Mouse (Mus musculus) thymus, adult 2 months (tissue): ENCODE data around the gene H6pd. TPM values are rescaled to one million over a fixed set of nuclear protein-coding genes. Genes with fewer than 3 reads are reported as not detected.

Experiments used
- DNase-seq: peaks from one replicate; pipeline ENCODE4 v3.0.0; 2021
- H3K27ac ChIP-seq: fragments of 200-500 bp; 2 replicates; pipeline ENCODE4 v1.5.1; 2012; ENCODE audit warnings: low read length, control low read depth; ENCODE audit not compliant: control insufficient read depth, insufficient read depth
- H3K27me3 ChIP-seq: fragments of 200-500 bp; 2 replicates; pipeline ENCODE4 v1.6.1; 2012; ENCODE audit warnings: mild to moderate bottlenecking, low read length, moderate library complexity, mixed read lengths; ENCODE audit not compliant: control insufficient read depth, insufficient read depth
- H3K36me3 ChIP-seq: fragments of 200-500 bp; 2 replicates; pipeline ENCODE4 v1.6.1; 2012; ENCODE audit warnings: mild to moderate bottlenecking, low read length, moderate library complexity; ENCODE audit not compliant: control insufficient read depth, insufficient read depth
- H3K4me1 ChIP-seq: fragments of 200-500 bp; replicated peaks from 2 replicates; pipeline ENCODE4 v1.6.1; 2012; ENCODE audit warnings: low read length; ENCODE audit not compliant: control insufficient read depth, insufficient read depth
- H3K4me3 ChIP-seq: fragments of 200-500 bp; 2 replicates; pipeline ENCODE4 v1.5.1; 2012; ENCODE audit warnings: mild to moderate bottlenecking, low read length, control low read depth, moderate library complexity; ENCODE audit not compliant: control insufficient read depth, insufficient read depth
- CTCF ChIP-seq: fragments of 200-500 bp; IDR thresholded peaks from 2 replicates; pipeline ENCODE4 v1.5.1; 2012; ENCODE audit warnings: mild to moderate bottlenecking, control low read depth, low read length, moderate library complexity, borderline replicate concordance; ENCODE audit not compliant: control insufficient read depth, poor library complexity, insufficient read depth; ENCODE audit errors: extremely low read depth
- POLR2A ChIP-seq: fragments of 200-500 bp; IDR thresholded peaks from 2 replicates; pipeline ENCODE4 v1.6.1; 2012; ENCODE audit warnings: mild to moderate bottlenecking, low read length, control low read depth, moderate library complexity; ENCODE audit not compliant: control insufficient read depth, poor library complexity, insufficient read depth; ENCODE audit errors: extremely low read depth
- WGBS: fragments of 180-500 bp; shearing (Covaris S2); methylation state at CpG from one replicate; pipeline ENCODE4 v1.1.7; 2018; 5-methylcytosine and 5-hydroxymethylcytosine counted together
- polyA plus RNA-seq: library from polyadenylated mRNA; depleted of rRNA; stranded (reverse); fragments of >200 nt; gene quantifications from 2 replicates; pipeline ENCODE4 v1.2.3, GENCODE M21; 2012

The H6pd gene
- polyA plus RNA-seq, 1 experiment: 138 TPM

- Histone ChIP-seq H3K27me3 (no peaks in the 10 kb centered on the region), H3K4me3 (no peak overlapping the region), H3K36me3 (no peaks in the 10 kb centered on the region), H3K27ac (no peak overlapping the region), H3K4me1 (no peaks in the 10 kb centered on the region)
- no peak for TF ChIP-seq CTCF
- no peak for TF ChIP-seq POLR2A
- WGBS: 96% methylated on average over 9 of the region's 9 CpGs
- no peak for DNase-seq
Measured at GRCm38 (mm10) chr4:149966963-149967362, 41.9 kb downstream of the H6pd start.

GRCm38 (mm10) chr4:149966252-149966651 is 42.6 kb downstream of the H6pd start:
- no peaks in the 10 kb centered on the region for H3K36me3 ChIP-seq
- no peaks in the 10 kb centered on the region for H3K27me3 ChIP-seq
- H3K4me3 ChIP-seq: no peak overlapping the region
- DNase-seq: no peak
- H3K4me1 ChIP-seq: no peaks in the 10 kb centered on the region
- WGBS: 88% methylated on average over 5 of the region's 5 CpGs
- no peak for TF ChIP-seq CTCF
- TF ChIP-seq POLR2A: no peak
- no peak overlapping the region for H3K27ac ChIP-seq

GRCm38 (mm10) chr4:149965672-149966071 is 43.2 kb downstream of the H6pd start:
- no peak for DNase-seq
- no peaks in the 10 kb centered on the region for H3K4me1 ChIP-seq
- no peaks in the 10 kb centered on the region for H3K27me3 ChIP-seq
- no peaks in the 10 kb centered on the region for H3K36me3 ChIP-seq
- H3K4me3 ChIP-seq: no peak overlapping the region
- no peak overlapping the region for H3K27ac ChIP-seq
- TF ChIP-seq CTCF (no peak), POLR2A (no peak)
- 92% methylated on average over 6 of the region's 6 CpGs for WGBS

DNA sequence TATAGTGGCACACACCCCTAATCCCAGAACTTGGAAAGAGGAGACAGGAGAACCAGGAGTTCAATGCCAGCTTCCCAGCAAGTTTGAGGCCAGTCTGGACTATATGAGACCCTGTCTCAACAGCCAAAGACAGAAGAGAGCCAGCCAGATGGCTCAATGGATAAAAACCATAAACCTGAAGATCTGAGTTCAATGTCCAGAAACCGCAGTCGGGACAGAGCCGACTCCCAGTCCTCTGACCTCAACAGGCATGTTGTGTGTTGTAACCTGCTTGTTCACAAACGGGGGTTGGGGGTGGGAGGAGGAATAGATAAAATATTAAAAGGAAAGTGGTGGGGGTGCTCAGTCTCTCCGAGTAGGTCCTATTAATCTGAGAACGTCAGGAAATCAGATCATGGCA is 43.6 kb downstream of the H6pd start:
- no peaks in the 10 kb centered on the region for H3K27me3 ChIP-seq
- TF ChIP-seq CTCF (no peak), POLR2A (no peak)
- no peak overlapping the region for H3K4me3 ChIP-seq
- H3K27ac ChIP-seq: no peak overlapping the region
- 93% methylated on average over 6 of the region's 6 CpGs for WGBS
- H3K4me1 ChIP-seq: no peaks in the 10 kb centered on the region
- H3K36me3 ChIP-seq: no peaks in the 10 kb centered on the region
- DNase-seq: no peak

- Histone ChIP-seq H3K36me3 (no peaks in the 10 kb centered on the region), H3K4me1 (no peaks in the 10 kb centered on the region), H3K27me3 (no peaks in the 10 kb centered on the region), H3K27ac (no peak overlapping the region), H3K4me3 (no peak overlapping the region)
- DNase-seq: no peak
- WGBS: 80% methylated on average over 3 of the region's 3 CpGs
- TF ChIP-seq CTCF (no peak), POLR2A (no peak)
Measured at GRCm38 (mm10) chr4:149964770-149965169, 44.1 kb downstream of the H6pd start.

DNA sequence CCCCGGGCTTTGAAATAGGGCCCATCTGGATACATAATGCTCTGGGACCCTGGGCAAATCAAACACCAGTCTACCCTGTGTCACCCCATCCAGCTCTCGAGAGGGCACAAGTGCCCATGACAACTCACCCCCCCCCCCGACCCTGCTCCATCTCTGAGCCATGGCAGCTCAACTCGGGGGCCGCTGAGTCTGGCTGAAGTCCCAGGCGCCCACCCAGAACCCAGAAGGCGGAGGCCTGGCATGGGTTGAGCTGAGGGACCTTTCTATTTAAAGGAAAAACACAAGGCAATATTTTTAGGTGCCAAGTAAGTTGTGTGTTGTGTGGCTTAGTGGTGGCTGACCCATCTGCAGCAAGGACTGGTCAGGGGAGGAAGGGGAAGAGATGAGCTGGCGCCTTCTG is 44.5 kb downstream of the H6pd start:
- H3K36me3 ChIP-seq: no peaks in the 10 kb centered on the region
- no peak for DNase-seq
- H3K27me3 ChIP-seq: no peaks in the 10 kb centered on the region
- no peak for TF ChIP-seq CTCF
- no peak for TF ChIP-seq POLR2A
- no peaks in the 10 kb centered on the region for H3K4me1 ChIP-seq
- H3K27ac ChIP-seq: no peak overlapping the region
- 87% methylated on average over 8 of the region's 8 CpGs for WGBS
- no peak overlapping the region for H3K4me3 ChIP-seq

DNA sequence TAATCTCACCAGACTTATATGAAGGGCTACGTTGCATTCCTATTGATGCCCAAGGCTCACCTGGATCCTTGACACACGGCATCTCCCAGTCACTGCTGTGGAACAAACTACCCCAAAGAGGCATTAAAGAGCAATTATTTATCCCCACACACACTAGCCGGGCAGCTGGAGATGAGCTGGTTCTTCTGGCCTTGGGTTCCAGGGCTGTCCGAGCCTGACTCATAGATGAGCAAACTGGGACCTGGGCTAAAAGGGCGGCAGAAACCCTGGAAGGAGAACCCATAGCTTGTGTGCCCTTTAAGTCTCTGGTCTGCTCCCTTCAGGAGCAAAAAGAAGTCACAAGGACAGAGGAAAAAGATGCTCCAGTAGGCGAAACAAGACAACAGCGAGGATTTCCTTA is 48.4 kb downstream of the H6pd start:
- H3K27ac ChIP-seq: no peak overlapping the region
- 97% methylated on average over 7 of the region's 7 CpGs for WGBS
- H3K4me1 ChIP-seq: 0 out of 2 replicates have a peak, but pooled peaks cover under 1% of the 10 kb centered on the region
- no peaks in the 10 kb centered on the region for H3K36me3 ChIP-seq
- DNase-seq: no peak
- no peak for TF ChIP-seq POLR2A
- no peak for TF ChIP-seq CTCF
- H3K4me3 ChIP-seq: no peak overlapping the region
- H3K27me3 ChIP-seq: no peaks in the 10 kb centered on the region; the same call in 1 of the 2 replicates
